Mouse (Mus musculus) MEL-GATA-1-ER (cell line): ENCODE measurements around the gene Gm3336.

Experiments used
- DNase-seq: peaks from one replicate; pipeline ENCODE4 v3.0.0-alpha.2; 2012; ENCODE audit warnings: low read depth; ENCODE audit errors: extremely low read depth

The Gm3336 gene

GRCm38 (mm10) chr8:70718297-70718696, at the start of gene Gm3336:
Gm3336 (plus strand) TSS chr8:70718543.
- DNase-seq: no peak

- DNase-seq: no peak
These were observed 46.6 kb upstream of the Gm3336 start for GRCm38 (mm10) chr8:70671615-70672324.

- DNase-seq: no peak
These were observed 45.8 kb upstream of the Gm3336 start for GRCm38 (mm10) chr8:70672325-70673078.

- peak; percentile 98 for DNase-seq
These were observed 45.1 kb upstream of the Gm3336 start, which contains the start of gene Lsm4 for GRCm38 (mm10) chr8:70673079-70673856. Lsm4 (plus strand) TSS chr8:70673248.

GRCm38 (mm10) chr8:70674109-70674508, 44.2 kb upstream of the Gm3336 start:
- DNase-seq: no peak

- DNase-seq: no peak
These were observed 43.6 kb upstream of the Gm3336 start for GRCm38 (mm10) chr8:70674716-70675115.

GRCm38 (mm10) chr8:70675336-70675735, 43.0 kb upstream of the Gm3336 start:
- no peak for DNase-seq

GRCm38 (mm10) chr8:70677451-70678080, 40.8 kb upstream of the Gm3336 start:
- no peak for DNase-seq

GRCm38 (mm10) chr8:70678679-70679078, 39.7 kb upstream of the Gm3336 start:
- DNase-seq: no peak

GRCm38 (mm10) chr8:70679404-70679803, 38.9 kb upstream of the Gm3336 start:
- no peak for DNase-seq

- DNase-seq: no peak
These were observed 38.3 kb upstream of the Gm3336 start for GRCm38 (mm10) chr8:70680039-70680438.

GRCm38 (mm10) chr8:70681410-70681809, 36.9 kb upstream of the Gm3336 start:
- DNase-seq: no peak

- DNase-seq: no peak
These were observed 36.1 kb upstream of the Gm3336 start for GRCm38 (mm10) chr8:70682193-70682592.

- DNase-seq: no peak
These were observed 35.7 kb upstream of the Gm3336 start for GRCm38 (mm10) chr8:70682692-70683091.

GRCm38 (mm10) chr8:70684291-70684690, 34.1 kb upstream of the Gm3336 start:
- no peak for DNase-seq

GRCm38 (mm10) chr8:70687576-70687975, 30.8 kb upstream of the Gm3336 start:
- no peak for DNase-seq

GRCm38 (mm10) chr8:70688136-70688535, 30.2 kb upstream of the Gm3336 start:
- DNase-seq: no peak

- DNase-seq: no peak
These were observed 28.4 kb upstream of the Gm3336 start for GRCm38 (mm10) chr8:70689892-70690390.

GRCm38 (mm10) chr8:70691230-70691629, 27.1 kb upstream of the Gm3336 start:
- DNase-seq: no peak

GRCm38 (mm10) chr8:70691727-70692231, 26.6 kb upstream of the Gm3336 start:
- no peak for DNase-seq

GRCm38 (mm10) chr8:70693636-70694035, 24.7 kb upstream of the Gm3336 start:
- no peak for DNase-seq
